Mouse (Mus musculus) embryonic fibroblast, embryonic 13.5 days (primary cell): ENCODE results near the gene Mbnl2.

Source experiments
- CTCF ChIP-seq: IDR thresholded peaks from 2 replicates; pipeline ENCODE4 v1.5.1; 2011; ENCODE audit warnings: mild to moderate bottlenecking, control low read depth, low read length, moderate library complexity, borderline replicate concordance; ENCODE audit not compliant: insufficient read depth
- POLR2A ChIP-seq: IDR thresholded peaks from 2 replicates; pipeline ENCODE4 v1.6.1; 2011; ENCODE audit warnings: low read depth, mild to moderate bottlenecking, control low read depth, low read length, moderate library complexity

GRCm38 (mm10) chr14:120336380-120336779 is 60.9 kb downstream of the Mbnl2 start:
- TF ChIP-seq CTCF, result no peak
- TF ChIP-seq POLR2A, result no peak
